Mouse (Mus musculus) gastrocnemius, adult 2 months (tissue): ENCODE measurements around the gene Cfap69. TPM values are rescaled to one million over a fixed set of nuclear protein-coding genes. Genes with fewer than 3 reads are reported as not detected.

Experiments
- DNase-seq: peaks from one replicate; pipeline ENCODE4 v3.0.0; 2022
- H3K27ac ChIP-seq: fragments of 200-600 bp; 2 replicates; pipeline ENCODE4 v1.8.1; 2022; ENCODE audit warnings: mild to moderate bottlenecking
- H3K4me3 ChIP-seq: fragments of 200-600 bp; 2 replicates; pipeline ENCODE4 v1.8.1; 2022; ENCODE audit warnings: mild to moderate bottlenecking, moderate library complexity
- CTCF ChIP-seq: fragments of 200-600 bp; IDR thresholded peaks from 2 replicates; pipeline ENCODE4 v1.8.1; 2022; ENCODE audit warnings: antibody characterized with exemption, mild to moderate bottlenecking, moderate library complexity
- intact Hi-C: fragments of 180-260 bp; cut with DNase I; formaldehyde crosslinking; loops from one replicate; pipeline ENCODE4 v1.15.1; 2025
- total RNA-seq, 2 experiments: library from RNA; stranded (reverse); gene quantifications; 2 replicates each; pipeline ENCODE4 v1.2.3; 2021

Gene Cfap69
- total RNA-seq, 2 experiments from 2014 or later = 0.05 to 0.20 TPM

GRCm38 (mm10) chr5:5533656-5534420 is 130.2 kb downstream of the Cfap69 start:
- TF ChIP-seq CTCF = no peak
- no peak overlapping the region for H3K27ac ChIP-seq
- intact Hi-C loops = no loop called here

More at GRCm38 (mm10) chr5:5533656-5534420, 130.2 kb downstream of the Cfap69 start:
- no peak for DNase-seq
- H3K4me3 ChIP-seq = no peak overlapping the region

Other genes with a start within 250 kb of the Cfap69 start
- gene Cdk14, start 243.9 kb downstream of the Cfap69 start, total RNA-seq = 1 to 10 TPM; 2.6 to 5.3 TPM
- not detected for gene 1700015F17Rik, start 185.1 kb downstream of the Cfap69 start, total RNA-seq
- 10 to 100 TPM in 1 of 2 experiments, 1 to 10 TPM in 1; 9.8 to 19.1 TPM for gene Cldn12, start 149.3 kb downstream of the Cfap69 start, total RNA-seq
- 1 to 10 TPM; 7.0 to 8.5 TPM for gene Gtpbp10, start 104.7 kb downstream of the Cfap69 start, total RNA-seq
- not detected for gene Gm8773, start 90.4 kb downstream of the Cfap69 start, total RNA-seq
- gene Steap2, start 30.3 kb upstream of the Cfap69 start, total RNA-seq = under 1 TPM; 0.36 to 0.61 TPM
- not detected for gene Steap1, start 85.1 kb upstream of the Cfap69 start, total RNA-seq